10 mouse cellular contexts compared by ENCODE assay signal in genomic region chr8:121903977-121904376, GRCm38 (mm10). TPM values are rescaled to one million over a fixed set of nuclear protein-coding genes. Genes with fewer than 3 reads are reported as not detected.
A peak's percentile ranks its signal among the peaks of the same experiment; 100 is the strongest.
DNase-seq lines count a peak whose midpoint lies in the region; ATAC-seq and TF ChIP-seq lines count a peak whose summit lies in the region.
"Had no signal": no experiment of that assay in that cellular context is flagged by ENCODE, and none has a peak within 500 bp of the region (broad histone marks: within the 10 kb centered on the region; RNA-seq: fewer than 3 reads in every experiment).

No protein-coding gene starts in this region.

- TF ChIP-seq POLR2A in cortical plate, adult 2 months (IDR thresholded peaks at IDR 0.05; ENCODE audit: extremely low read depth, insufficient read depth, low read length), result no peak

- H3K4me1 ChIP-seq in kidney, embryonic 16.5 days (ENCODE audit: insufficient read depth, low read length), result peaks cover 58% of the 10 kb centered on the region
- H3K4me1 ChIP-seq in cortical plate, adult 2 months (ENCODE audit: control insufficient read depth, insufficient read depth, low read length), result peaks cover 7% of the 10 kb centered on the region; the same call in 1 of the 2 replicates
- peaks cover 38% of the 10 kb centered on the region for H3K4me1 ChIP-seq in liver, postnatal 0 days (ENCODE audit: insufficient read depth)

- no peaks in the 10 kb centered on the region for H3K36me3 ChIP-seq in kidney, embryonic 16.5 days (ENCODE audit: insufficient read depth, low read length)
- H3K36me3 ChIP-seq in liver, postnatal 0 days (replicated peaks; ENCODE audit: insufficient read depth, low read length), result no peaks in the 10 kb centered on the region

- H3K9ac ChIP-seq in kidney, embryonic 16.5 days (replicated peaks; ENCODE audit: low read length), result 0 out of 2 replicates have a peak overlapping the region, but pooled peaks have one; percentile 9
- no peak overlapping the region for H3K9ac ChIP-seq in liver, postnatal 0 days (replicated peaks)

- DNase-seq in kidney, postnatal 36 days, result no peak
- DNase-seq in MN1 (ENCODE audit: low spot score), result peak; percentile 65
- no peak for DNase-seq in liver, postnatal 0 days
- no peak for DNase-seq in right cerebral cortex, postnatal 14 days
- no peak for DNase-seq in gastrocnemius, adult 18-20 months (ENCODE audit: low spot score)
- DNase-seq in T-cell, adult 2 months (ENCODE audit: low spot score), result no peak

- H3K4me3 ChIP-seq in kidney, embryonic 16.5 days (ENCODE audit: low read length), result no peak overlapping the region
- peak overlapping the region; percentile 24 for H3K4me3 ChIP-seq in cortical plate, adult 2 months (ENCODE audit: insufficient read depth, low read length)
- no peak overlapping the region for H3K4me3 ChIP-seq in liver, postnatal 0 days (ENCODE audit: low read depth, low read length)

- no peak for ATAC-seq in kidney, embryonic 16.5 days (ENCODE audit: low FRiP score, low TSS enrichment)
- ATAC-seq in liver, postnatal 0 days, result no peak

- no peak overlapping the region for H3K4me2 ChIP-seq in kidney, embryonic 16.5 days (replicated peaks; ENCODE audit: low read depth, low read length)
- no peak overlapping the region for H3K4me2 ChIP-seq in liver, postnatal 0 days (ENCODE audit: low read depth, low read length)

- no peaks in the 10 kb centered on the region for H3K9me3 ChIP-seq in kidney, embryonic 16.5 days (ENCODE audit: low read length)
- H3K9me3 ChIP-seq in liver, postnatal 0 days (ENCODE audit: low read length), result no peaks in the 10 kb centered on the region

- TF ChIP-seq EP300 in liver, postnatal 0 days (IDR thresholded peaks at IDR 0.05; ENCODE audit: low read depth), result no peak

- no peak overlapping the region for H3K27ac ChIP-seq in kidney, embryonic 16.5 days (ENCODE audit: low read length)
- H3K27ac ChIP-seq in cortical plate, adult 2 months (ENCODE audit: insufficient read depth, low read length), result no peak overlapping the region
- no peak overlapping the region for H3K27ac ChIP-seq in liver, postnatal 0 days (ENCODE audit: low read depth)

- H3K27me3 ChIP-seq in kidney, embryonic 16.5 days (ENCODE audit: insufficient read depth, low read length), result no peaks in the 10 kb centered on the region
- no peaks in the 10 kb centered on the region for H3K27me3 ChIP-seq in liver, postnatal 0 days (ENCODE audit: insufficient read depth, low read length)

- TF ChIP-seq CTCF in cortical plate, adult 2 months (IDR thresholded peaks at IDR 0.05; ENCODE audit: extremely low read depth, insufficient read depth, low read length), result no peak
- peak; percentile 51 for TF ChIP-seq CTCF in liver, postnatal 0 days (IDR thresholded peaks at IDR 0.05; ENCODE audit: low read depth)

- 65% methylated on average over 6 of the region's 6 CpGs for WGBS in kidney, embryonic 16.5 days
- 56% methylated on average over 6 of the region's 6 CpGs for WGBS in liver, postnatal 0 days (ENCODE audit: insufficient replicate concordance)

RNA-seq across cellular contexts. Expression of gene Slc7a5, which starts 3.5 kb away (rescaled TPM):
- 15.1 and 17.0 TPM in 2 replicates for polyA plus RNA-seq in kidney, embryonic 16.5 days (2015; fragmentation: Nextera tagmentation; extraction: Ambion mirVana)
- polyA plus RNA-seq in cortical plate, adult 2 months (2012; rRNA removed), result 74.1 and 75.6 TPM in 2 replicates
- polyA plus RNA-seq in liver, postnatal 0 days (2015; fragmentation: Nextera tagmentation; extraction: Ambion mirVana), result 10.5 and 10.8 TPM in 2 replicates
- total RNA-seq in gastrocnemius, adult 18-20 months (2021), result 1 to 10 TPM; 1.0 to 1.4 TPM

RNA-seq across cellular contexts. Expression of gene Car5a, which starts 40.7 kb away (rescaled TPM):
- polyA plus RNA-seq in kidney, embryonic 16.5 days (2015; fragmentation: Nextera tagmentation; extraction: Ambion mirVana), result not detected in 2 replicates
- 0.29 and 0.42 TPM in 2 replicates for polyA plus RNA-seq in cortical plate, adult 2 months (2012; rRNA removed)
- polyA plus RNA-seq in liver, postnatal 0 days (2015; fragmentation: Nextera tagmentation; extraction: Ambion mirVana), result 5.9 and 9.6 TPM in 2 replicates
- not detected for total RNA-seq in gastrocnemius, adult 18-20 months (2021)
- total RNA-seq: gastrocnemius, adult 8-10 months had no signal
- polyA plus RNA-seq: intestine, embryonic 14.5 days had no signal

RNA-seq across cellular contexts. Expression of gene Banp, which starts 45.6 kb away (rescaled TPM):
- 50.7 TPM in 2 replicates for polyA plus RNA-seq in kidney, embryonic 16.5 days (2015; fragmentation: Nextera tagmentation; extraction: Ambion mirVana)
- 68.4 and 76.1 TPM in 2 replicates for polyA plus RNA-seq in cortical plate, adult 2 months (2012; rRNA removed)
- 7.6 and 7.9 TPM in 2 replicates for polyA plus RNA-seq in liver, postnatal 0 days (2015; fragmentation: Nextera tagmentation; extraction: Ambion mirVana)
- total RNA-seq in gastrocnemius, adult 18-20 months (2021), result 1 to 10 TPM; 8.4 TPM
